In the genomic region with DNA sequence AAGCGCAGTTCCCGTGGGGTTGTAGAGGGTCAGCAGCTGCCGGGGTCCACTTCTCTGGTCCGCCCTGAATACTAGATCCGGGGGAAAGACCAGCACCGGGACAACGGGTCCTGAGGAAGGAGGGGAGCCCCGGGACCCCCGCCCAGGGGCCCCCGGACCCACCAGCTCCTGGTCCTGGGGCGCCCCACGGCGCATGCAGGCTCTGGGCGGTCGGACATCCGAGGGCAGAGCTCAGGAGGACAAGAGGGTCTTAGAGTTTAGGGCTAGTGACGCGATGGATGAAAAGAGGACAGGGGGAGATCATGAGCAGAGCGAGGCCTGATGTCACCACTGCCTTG, we compare ENCODE assay signal across 8 mouse cellular contexts. TPM values are rescaled to one million over a fixed set of nuclear protein-coding genes. Genes with fewer than 3 reads are reported as not detected.
DNase-seq lines count a peak whose midpoint lies in the region; ATAC-seq lines count a peak whose summit lies in the region.

No protein-coding gene starts in this region.

- DNase-seq in heart, adult 8-10 months (ENCODE audit: low spot score): no peak
- no peak for DNase-seq in adrenal gland, postnatal 14 days
- DNase-seq in cerebellum, postnatal 14 days: no peak
- no peak for DNase-seq in kidney, postnatal 4 days

- no peaks in the 10 kb centered on the region for H3K9me3 ChIP-seq in heart, embryonic 16.5 days (replicated peaks; ENCODE audit: control insufficient read depth, low read length)
- H3K9me3 ChIP-seq in hindbrain, embryonic 13.5 days: no peaks in the 10 kb centered on the region
- no peaks in the 10 kb centered on the region for H3K9me3 ChIP-seq in midbrain, embryonic 12.5 days

- ATAC-seq in heart, embryonic 16.5 days (replicated peaks; ENCODE audit: extremely low read depth, insufficient read depth, low FRiP score): peak; percentile 53
- peak; percentile 4 for ATAC-seq in activated CD4-positive, CD25-positive, alpha-beta regulatory T cell, adult 4 months
- ATAC-seq in hindbrain, embryonic 13.5 days (ENCODE audit: low FRiP score): no peak; the same call in 1 of the 2 replicates
- ATAC-seq in midbrain, embryonic 12.5 days (ENCODE audit: low FRiP score, low read depth): no peak; the same call in 1 of the 2 replicates

- peak overlapping the region; percentile 72 for H3K27ac ChIP-seq in heart, embryonic 16.5 days (ENCODE audit: low read length)
- peak overlapping the region; percentile 88 for H3K27ac ChIP-seq in hindbrain, embryonic 13.5 days
- peak overlapping the region; percentile 76 for H3K27ac ChIP-seq in midbrain, embryonic 12.5 days (replicated peaks)

- H3K9ac ChIP-seq in heart, embryonic 16.5 days (ENCODE audit: low read length): peak overlapping the region; percentile 96
- H3K9ac ChIP-seq in hindbrain, embryonic 13.5 days: peak overlapping the region; percentile 91
- peak overlapping the region; percentile 86 for H3K9ac ChIP-seq in midbrain, embryonic 12.5 days (replicated peaks)

- H3K4me3 ChIP-seq in heart, embryonic 16.5 days (ENCODE audit: low read length): peak overlapping the region; percentile 74
- peak overlapping the region; percentile 77 for H3K4me3 ChIP-seq in hindbrain, embryonic 13.5 days
- peak overlapping the region; percentile 76 for H3K4me3 ChIP-seq in midbrain, embryonic 12.5 days

- peaks cover 20% of the 10 kb centered on the region for H3K4me1 ChIP-seq in heart, embryonic 16.5 days (ENCODE audit: control insufficient read depth, insufficient read depth, low read length)
- peaks cover 32% of the 10 kb centered on the region for H3K4me1 ChIP-seq in hindbrain, embryonic 13.5 days (replicated peaks)
- peaks cover 34% of the 10 kb centered on the region for H3K4me1 ChIP-seq in midbrain, embryonic 12.5 days

- peak overlapping the region; percentile 100 for H3K4me2 ChIP-seq in heart, embryonic 16.5 days (ENCODE audit: low read depth, low read length)
- peak overlapping the region; percentile 97 for H3K4me2 ChIP-seq in hindbrain, embryonic 13.5 days
- H3K4me2 ChIP-seq in midbrain, embryonic 12.5 days (replicated peaks): peak overlapping the region; percentile 96

- WGBS in heart, embryonic 16.5 days: under 1% methylated on average over 19 of the region's 19 CpGs
- 4% methylated on average over 19 of the region's 19 CpGs for WGBS in hindbrain, embryonic 13.5 days
- 2% methylated on average over 19 of the region's 19 CpGs for WGBS in midbrain, embryonic 12.5 days

- H3K27me3 ChIP-seq in heart, embryonic 16.5 days (ENCODE audit: control insufficient read depth, insufficient read depth, low read length): no peaks in the 10 kb centered on the region
- no peaks in the 10 kb centered on the region for H3K27me3 ChIP-seq in hindbrain, embryonic 13.5 days
- H3K27me3 ChIP-seq in midbrain, embryonic 12.5 days: no peaks in the 10 kb centered on the region

- peaks cover 5% of the 10 kb centered on the region; the same call in 1 of the 2 replicates for H3K36me3 ChIP-seq in heart, embryonic 16.5 days (ENCODE audit: control insufficient read depth, insufficient read depth)
- H3K36me3 ChIP-seq in hindbrain, embryonic 13.5 days: peaks cover 15% of the 10 kb centered on the region
- peaks cover 8% of the 10 kb centered on the region for H3K36me3 ChIP-seq in midbrain, embryonic 12.5 days

RNA-seq across cellular contexts. Expression of gene Mospd3, which starts 0.6 kb away (rescaled TPM):
- polyA plus RNA-seq in heart, embryonic 16.5 days (2015; fragmentation: Nextera tagmentation; extraction: Ambion mirVana): 21.8 and 25.0 TPM in 2 replicates
- total RNA-seq in heart, adult 8-10 months (2022): 10 to 100 TPM in 3 of 4 experiments, 1 to 10 TPM in 1; 9.0 to 17.6 (median 14.4) TPM
- 10 to 100 TPM; 33.2 to 38.8 TPM for polyA plus RNA-seq in activated CD4-positive, CD25-positive, alpha-beta regulatory T cell, adult 4 months (2017; shearing (Covaris generic))
- 49.1 and 49.6 TPM in 2 replicates for polyA plus RNA-seq in hindbrain, embryonic 13.5 days (2015; fragmentation: Nextera tagmentation; extraction: Ambion mirVana)
- 31.9 and 33.5 TPM in 2 replicates for polyA plus RNA-seq in midbrain, embryonic 12.5 days (2016; fragmentation: Nextera tagmentation; extraction: Ambion mirVana)
- 42.5 and 44.9 TPM in 2 replicates for total RNA-seq in adrenal gland, postnatal 14 days (2021)

RNA-seq across cellular contexts. Expression of gene Pcolce, which starts 13.3 kb away (rescaled TPM):
- 121 and 129 TPM in 2 replicates for polyA plus RNA-seq in heart, embryonic 16.5 days (2015; fragmentation: Nextera tagmentation; extraction: Ambion mirVana)
- total RNA-seq in heart, adult 8-10 months (2022): 10 to 100 TPM; 38.9 to 46.0 (median 42.2) TPM
- under 1 TPM in 1 of 2 experiments, not detected in 1; 0.53 TPM for polyA plus RNA-seq in activated CD4-positive, CD25-positive, alpha-beta regulatory T cell, adult 4 months (2017; shearing (Covaris generic))
- 22.8 and 26.4 TPM in 2 replicates for polyA plus RNA-seq in hindbrain, embryonic 13.5 days (2015; fragmentation: Nextera tagmentation; extraction: Ambion mirVana)
- 49.0 and 68.9 TPM in 2 replicates for polyA plus RNA-seq in midbrain, embryonic 12.5 days (2016; fragmentation: Nextera tagmentation; extraction: Ambion mirVana)
- total RNA-seq in adrenal gland, postnatal 14 days (2021): 414 and 471 TPM in 2 replicates

RNA-seq across cellular contexts. Expression of gene Fbxo24, which starts 28.6 kb away (rescaled TPM):
- 0.12 and 0.39 TPM in 2 replicates for polyA plus RNA-seq in heart, embryonic 16.5 days (2015; fragmentation: Nextera tagmentation; extraction: Ambion mirVana)
- under 1 TPM; 0.19 to 0.29 (median 0.23) TPM for total RNA-seq in heart, adult 8-10 months (2022)
- polyA plus RNA-seq in activated CD4-positive, CD25-positive, alpha-beta regulatory T cell, adult 4 months (2017; shearing (Covaris generic)): under 1 TPM in 1 of 2 experiments, not detected in 1; 0.33 TPM
- 0.17 and 0.21 TPM in 2 replicates for polyA plus RNA-seq in hindbrain, embryonic 13.5 days (2015; fragmentation: Nextera tagmentation; extraction: Ambion mirVana)
- 0.23 and 0.24 TPM in 2 replicates for polyA plus RNA-seq in midbrain, embryonic 12.5 days (2016; fragmentation: Nextera tagmentation; extraction: Ambion mirVana)
- total RNA-seq in adrenal gland, postnatal 14 days (2021): 0.38 and 0.85 TPM in 2 replicates

RNA-seq across cellular contexts. Expression of gene Lrch4, which starts 28.7 kb away (rescaled TPM):
- 24.8 and 31.1 TPM in 2 replicates for polyA plus RNA-seq in heart, embryonic 16.5 days (2015; fragmentation: Nextera tagmentation; extraction: Ambion mirVana)
- 10 to 100 TPM; 13.1 to 17.8 (median 17.1) TPM for total RNA-seq in heart, adult 8-10 months (2022)
- 10 to 100 TPM; 61.6 to 68.6 TPM for polyA plus RNA-seq in activated CD4-positive, CD25-positive, alpha-beta regulatory T cell, adult 4 months (2017; shearing (Covaris generic))
- polyA plus RNA-seq in hindbrain, embryonic 13.5 days (2015; fragmentation: Nextera tagmentation; extraction: Ambion mirVana): 19.9 and 23.4 TPM in 2 replicates
- 31.3 and 33.5 TPM in 2 replicates for polyA plus RNA-seq in midbrain, embryonic 12.5 days (2016; fragmentation: Nextera tagmentation; extraction: Ambion mirVana)
- total RNA-seq in adrenal gland, postnatal 14 days (2021): 30.1 and 35.9 TPM in 2 replicates

RNA-seq across cellular contexts. Expression of gene Gm20605, which starts 28.7 kb away (rescaled TPM):
- polyA plus RNA-seq in heart, embryonic 16.5 days (2015; fragmentation: Nextera tagmentation; extraction: Ambion mirVana): 9.1 and 12.5 TPM in 2 replicates
- total RNA-seq in heart, adult 8-10 months (2022): 1 to 10 TPM; 2.3 to 4.2 (median 2.7) TPM
- polyA plus RNA-seq in activated CD4-positive, CD25-positive, alpha-beta regulatory T cell, adult 4 months (2017; shearing (Covaris generic)): 10 to 100 TPM in 1 of 2 experiments, 1 to 10 TPM in 1; 8.1 to 10.2 TPM
- 7.9 and 8.9 TPM in 2 replicates for polyA plus RNA-seq in hindbrain, embryonic 13.5 days (2015; fragmentation: Nextera tagmentation; extraction: Ambion mirVana)
- polyA plus RNA-seq in midbrain, embryonic 12.5 days (2016; fragmentation: Nextera tagmentation; extraction: Ambion mirVana): 10.7 and 12.9 TPM in 2 replicates
- total RNA-seq in adrenal gland, postnatal 14 days (2021): 7.2 and 11.6 TPM in 2 replicates

Comparison
In these comparisons a context has a peak if more than half of its experiments do, and no peak if none do; other contexts are left out.
1. ATAC-seq: peak in heart, embryonic 16.5 days (single experiment) and activated CD4-positive, CD25-positive, alpha-beta regulatory T cell, adult 4 months (single experiment); none in hindbrain, embryonic 13.5 days (single experiment) and midbrain, embryonic 12.5 days (single experiment).
2. RNA of gene Pcolce, which starts 13.3 kb away (polyA plus RNA-seq): 121 to 129 TPM in heart, embryonic 16.5 days, 49.0 to 68.9 TPM in midbrain, embryonic 12.5 days and 22.8 to 26.4 TPM in hindbrain, embryonic 13.5 days; 0.53 TPM in activated CD4-positive, CD25-positive, alpha-beta regulatory T cell, adult 4 months; every median in the first group is over 10 times any median in the second.
3. Peak in every context shown above with its lines, with median percentiles within 50 percentile points of each other: H3K27ac ChIP-seq, H3K4me2 ChIP-seq, H3K4me3 ChIP-seq and H3K9ac ChIP-seq.